Mouse (Mus musculus) forebrain, embryonic 13.5 days (tissue): ENCODE results near the gene Zfp423. TPM values are rescaled to one million over a fixed set of nuclear protein-coding genes. Genes with fewer than 3 reads are reported as not detected.

Experiments
- ATAC-seq: fragments of 200-750 bp; cut with Nextera tagmentation; 2 replicates; pipeline ENCODE4 v1.8.0; 2017
- H3K27ac ChIP-seq: fragments of 300-500 bp; sonication (generic); 2 replicates; pipeline ENCODE4 v1.5.1; 2015; ENCODE audit warnings: inconsistent platforms, mild to moderate bottlenecking, moderate library complexity
- H3K27me3 ChIP-seq: fragments of 300-500 bp; sonication (generic); 2 replicates; pipeline ENCODE4 v1.6.1; 2015; ENCODE audit warnings: mild to moderate bottlenecking, inconsistent platforms
- H3K36me3 ChIP-seq: fragments of 300-500 bp; sonication (generic); 2 replicates; pipeline ENCODE4 v1.6.1; 2015; ENCODE audit warnings: mild to moderate bottlenecking, inconsistent platforms; ENCODE audit not compliant: poor library complexity, severe bottlenecking
- H3K4me1 ChIP-seq: fragments of 300-500 bp; sonication (generic); 2 replicates; pipeline ENCODE4 v1.6.1; 2015; ENCODE audit warnings: inconsistent platforms
- H3K4me2 ChIP-seq: fragments of 300-500 bp; sonication (generic); 2 replicates; pipeline ENCODE4 v1.6.1; 2015; ENCODE audit warnings: inconsistent platforms, mild to moderate bottlenecking, moderate library complexity
- H3K4me3 ChIP-seq: fragments of 300-500 bp; sonication (generic); 2 replicates; pipeline ENCODE4 v1.5.1; 2015; ENCODE audit warnings: mild to moderate bottlenecking, inconsistent platforms
- H3K9ac ChIP-seq: fragments of 300-500 bp; sonication (generic); 2 replicates; pipeline ENCODE4 v1.6.1; 2015; ENCODE audit warnings: mild to moderate bottlenecking, inconsistent platforms
- H3K9me3 ChIP-seq: fragments of 300-500 bp; sonication (generic); replicated peaks from 2 replicates; pipeline ENCODE4 v1.6.1; 2016; ENCODE audit warnings: inconsistent platforms
- WGBS: fragments of 180-500 bp; shearing (Covaris S2); methylation state at CpG from one replicate; pipeline ENCODE4 v1.1.7; 2015; 5-methylcytosine and 5-hydroxymethylcytosine counted together
- polyA plus RNA-seq: library from polyadenylated mRNA; unstranded; fragments of >200 nt; fragmentation: Nextera tagmentation; extraction: Ambion mirVana; gene quantifications from 2 replicates; pipeline ENCODE4 v1.2.1, GENCODE M21; 2015

Zfp423 gene
- polyA plus RNA-seq, 1 experiment from 2014 or later = 23.2 TPM

GRCm38 (mm10) chr8:87663349-87664216 is 295.8 kb downstream of the Zfp423 start:
- H3K27me3 ChIP-seq = peaks cover 19% of the 10 kb centered on the region
- H3K9ac ChIP-seq = peak overlapping the region; percentile 64
- WGBS = 11% methylated on average over 18 of the region's 18 CpGs
- H3K36me3 ChIP-seq = no peaks in the 10 kb centered on the region
- peak overlapping the region; percentile 60 for H3K4me2 ChIP-seq
- H3K4me1 ChIP-seq = peaks cover 78% of the 10 kb centered on the region
- H3K27ac ChIP-seq = peak overlapping the region; percentile 87
- no peaks in the 10 kb centered on the region for H3K9me3 ChIP-seq
- peak; percentile 14; the same call in 1 of the 2 replicates for ATAC-seq
- peak overlapping the region; percentile 31 for H3K4me3 ChIP-seq

DNA sequence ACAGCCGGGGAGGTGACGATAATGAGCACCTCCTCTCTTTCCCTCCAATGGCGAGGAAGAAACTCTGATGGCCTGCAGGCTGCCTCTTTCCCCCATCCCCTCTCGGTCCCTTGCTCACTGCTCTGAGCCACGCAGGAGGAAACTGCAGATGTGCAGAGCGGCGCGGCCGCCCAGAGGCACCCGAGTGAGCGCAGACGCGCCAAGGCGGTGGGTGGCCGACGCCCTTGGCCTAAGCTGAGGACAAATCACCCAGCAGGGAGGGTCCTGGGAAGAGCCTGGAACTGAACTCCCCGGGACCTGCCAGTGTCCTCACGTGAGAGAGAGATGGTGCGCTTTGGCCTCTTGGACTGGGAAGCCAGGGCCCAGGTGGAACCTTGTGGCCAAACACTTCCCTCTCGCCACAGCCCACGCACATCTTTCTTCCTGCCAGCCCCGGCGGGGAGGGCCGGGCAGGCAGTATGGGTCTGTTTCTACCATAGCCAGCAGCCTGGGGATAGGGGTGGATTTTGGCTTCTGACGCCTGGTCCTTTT is 296.5 kb downstream of the Zfp423 start:
- H3K36me3 ChIP-seq = no peaks in the 10 kb centered on the region
- peak overlapping the region; percentile 31 for H3K4me3 ChIP-seq
- H3K9me3 ChIP-seq = no peaks in the 10 kb centered on the region
- peak; percentile 31 for ATAC-seq
- peaks cover 71% of the 10 kb centered on the region for H3K4me1 ChIP-seq
- 2% methylated on average over 25 of the region's 25 CpGs for WGBS
- peak overlapping the region; percentile 60 for H3K4me2 ChIP-seq
- peak overlapping the region; percentile 87 for H3K27ac ChIP-seq
- peak overlapping the region; percentile 64 for H3K9ac ChIP-seq
- H3K27me3 ChIP-seq = peaks cover 19% of the 10 kb centered on the region

- Histone ChIP-seq H3K27ac (peak overlapping the region; percentile 87), H3K4me3 (peak overlapping the region; percentile 31), H3K36me3 (no peaks in the 10 kb centered on the region), H3K4me2 (peak overlapping the region; percentile 60), H3K27me3 (peaks cover 19% of the 10 kb centered on the region), H3K9ac (peak overlapping the region; percentile 64), H3K4me1 (peaks cover 66% of the 10 kb centered on the region), H3K9me3 (no peaks in the 10 kb centered on the region)
- WGBS = 1% methylated on average over 27 of the region's 27 CpGs
- no peak for ATAC-seq
Observed at GRCm38 (mm10) chr8:87662307-87662771, 297.1 kb downstream of the Zfp423 start.

DNA sequence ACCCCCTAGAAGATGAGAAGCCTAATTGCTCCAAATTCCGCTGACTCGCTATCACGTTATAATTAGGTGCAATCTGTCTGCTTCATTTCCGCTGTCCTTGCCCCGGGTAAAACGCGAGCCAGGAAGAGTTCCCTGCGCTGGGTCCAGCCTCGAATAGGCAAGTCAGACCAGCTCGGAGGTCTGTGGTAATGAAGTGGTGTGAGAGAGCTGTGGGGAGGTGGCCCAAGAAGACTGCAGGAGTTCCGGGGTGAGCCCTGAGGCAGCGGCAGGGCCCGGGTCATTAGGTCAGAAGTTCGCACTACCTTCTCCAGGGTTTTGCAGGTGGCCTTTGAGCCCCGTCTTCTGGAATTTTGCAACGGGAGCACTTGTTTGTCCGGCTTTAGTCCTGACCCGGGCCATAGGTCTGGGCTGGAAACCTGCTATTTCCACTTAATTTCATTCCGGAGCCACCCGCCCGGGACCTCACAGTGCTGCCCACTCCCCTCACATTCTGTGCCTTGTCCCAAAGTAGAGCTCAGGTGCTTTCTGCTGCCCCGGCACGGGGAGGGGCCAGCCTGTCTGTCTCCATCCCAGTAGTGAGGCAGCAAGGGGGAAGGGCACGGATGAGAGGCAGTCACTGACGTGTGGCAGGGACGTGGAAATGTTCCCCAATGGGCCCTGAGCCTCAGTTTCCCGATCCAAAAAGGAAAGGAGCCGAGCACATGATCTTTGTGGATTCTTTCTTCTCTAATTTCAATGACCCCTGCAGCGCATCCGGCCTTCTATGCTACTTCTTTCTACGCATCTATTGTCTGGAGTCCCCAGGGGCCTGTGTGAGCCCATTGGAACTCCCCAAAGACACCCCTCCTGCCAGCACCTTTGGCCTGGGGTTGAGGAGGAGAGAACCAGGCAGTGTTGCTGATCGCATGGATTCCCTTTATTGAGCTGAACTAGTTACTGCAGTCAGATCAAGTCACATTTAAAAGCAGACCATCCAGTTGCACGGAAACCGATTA is 298.2 kb downstream of the Zfp423 start:
- Histone ChIP-seq H3K4me2 (peak overlapping the region; percentile 65), H3K27ac (peak overlapping the region; percentile 79), H3K4me3 (no peak overlapping the region; the same call in 1 of the 2 replicates), H3K9me3 (no peaks in the 10 kb centered on the region), H3K36me3 (no peaks in the 10 kb centered on the region), H3K4me1 (peaks cover 66% of the 10 kb centered on the region), H3K27me3 (peaks cover 19% of the 10 kb centered on the region), H3K9ac (peak overlapping the region; percentile 16; the same call in 1 of the 2 replicates)
- 6% methylated on average over 34 of the region's 34 CpGs for WGBS
- no peak for ATAC-seq

DNA sequence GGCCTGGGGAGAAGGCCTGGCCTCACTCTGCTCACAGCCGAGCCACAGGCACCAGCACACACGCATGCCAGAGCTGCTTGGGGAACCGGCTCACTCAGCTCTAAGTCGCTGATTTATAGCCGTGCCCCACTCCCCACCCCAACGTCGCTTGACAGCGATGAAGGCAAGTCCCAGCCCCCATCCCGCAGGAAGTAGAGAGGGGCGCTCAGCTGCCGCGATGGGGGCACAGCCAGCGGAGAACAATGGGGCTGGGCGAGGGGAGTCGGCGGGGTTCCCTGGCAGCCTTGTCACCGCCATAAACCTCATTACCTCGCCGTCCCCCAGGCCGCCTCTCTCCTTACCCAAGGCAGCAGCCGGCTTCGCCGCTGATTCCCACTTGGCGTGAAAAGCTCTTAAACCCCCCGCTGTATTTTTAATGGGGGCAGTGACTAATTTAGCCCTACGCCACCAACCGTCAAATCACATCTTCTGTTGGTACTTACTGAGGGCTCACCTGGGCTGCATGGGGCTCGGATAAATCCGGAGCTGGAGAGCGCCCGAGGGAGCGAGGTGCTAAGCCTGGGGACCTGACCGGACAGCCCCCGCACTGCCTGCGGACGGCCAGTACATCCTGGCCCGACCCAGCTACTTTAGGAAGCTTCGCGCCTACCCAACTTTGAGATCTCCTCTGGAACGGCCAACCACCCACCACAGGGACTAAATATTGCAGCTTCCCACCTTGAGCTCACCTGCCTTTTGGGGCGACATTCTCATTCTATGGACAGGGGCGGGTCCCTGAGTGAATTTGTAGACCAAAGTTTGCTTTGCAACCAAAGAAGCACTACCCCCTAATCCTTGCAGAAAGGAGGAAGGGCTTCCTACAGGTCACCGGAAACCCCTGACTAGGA is 299.1 kb downstream of the Zfp423 start:
- Histone ChIP-seq H3K4me2 (peak overlapping the region; percentile 65), H3K9ac (peak overlapping the region; percentile 63), H3K4me1 (peaks cover 64% of the 10 kb centered on the region), H3K4me3 (peak overlapping the region; percentile 30), H3K27ac (peak overlapping the region; percentile 79), H3K9me3 (no peaks in the 10 kb centered on the region), H3K27me3 (peaks cover 19% of the 10 kb centered on the region), H3K36me3 (no peaks in the 10 kb centered on the region)
- 3% methylated on average over 43 of the region's 43 CpGs for WGBS
- peak; percentile 36 for ATAC-seq

DNA sequence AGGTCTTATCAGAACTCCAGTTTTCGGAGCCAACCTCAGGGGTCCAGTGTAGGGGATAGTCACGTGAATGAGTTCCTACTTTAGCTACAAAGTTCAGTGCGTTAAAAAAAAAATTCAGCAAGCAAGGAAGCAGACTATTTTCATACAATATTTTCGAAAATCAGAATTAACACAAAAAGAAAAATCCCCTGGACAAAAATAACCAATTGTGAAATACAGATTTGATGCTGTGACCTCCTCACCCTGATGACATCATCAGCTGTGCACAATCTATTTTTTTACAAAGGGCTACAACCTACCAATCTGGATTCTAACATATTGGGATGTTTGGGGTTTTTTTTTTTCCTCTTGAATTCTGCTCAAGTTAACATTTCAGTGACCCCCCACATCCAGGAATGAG is 301.9 kb downstream of the Zfp423 start:
- H3K27ac ChIP-seq = no peak overlapping the region
- H3K9me3 ChIP-seq = no peaks in the 10 kb centered on the region
- WGBS = 79% methylated on average over 4 of the region's 4 CpGs
- H3K36me3 ChIP-seq = no peaks in the 10 kb centered on the region
- H3K4me1 ChIP-seq = peaks cover 46% of the 10 kb centered on the region
- H3K4me3 ChIP-seq = no peak overlapping the region
- no peak for ATAC-seq
- no peak overlapping the region for H3K9ac ChIP-seq
- H3K4me2 ChIP-seq = no peak overlapping the region
- peaks cover 16% of the 10 kb centered on the region for H3K27me3 ChIP-seq

- no peaks in the 10 kb centered on the region for H3K9me3 ChIP-seq
- H3K4me2 ChIP-seq = peak overlapping the region; percentile 63
- H3K27ac ChIP-seq = no peak overlapping the region
- no peaks in the 10 kb centered on the region for H3K36me3 ChIP-seq
- H3K9ac ChIP-seq = peak overlapping the region; percentile 35; the same call in 1 of the 2 replicates
- H3K4me1 ChIP-seq = peaks cover 38% of the 10 kb centered on the region
- WGBS = 7% methylated on average over 35 of the region's 35 CpGs
- peaks cover 15% of the 10 kb centered on the region for H3K27me3 ChIP-seq
- peak overlapping the region; percentile 35 for H3K4me3 ChIP-seq
- ATAC-seq = peak; percentile 50
Observed at GRCm38 (mm10) chr8:87656484-87657230, 302.7 kb downstream of the Zfp423 start.

DNA sequence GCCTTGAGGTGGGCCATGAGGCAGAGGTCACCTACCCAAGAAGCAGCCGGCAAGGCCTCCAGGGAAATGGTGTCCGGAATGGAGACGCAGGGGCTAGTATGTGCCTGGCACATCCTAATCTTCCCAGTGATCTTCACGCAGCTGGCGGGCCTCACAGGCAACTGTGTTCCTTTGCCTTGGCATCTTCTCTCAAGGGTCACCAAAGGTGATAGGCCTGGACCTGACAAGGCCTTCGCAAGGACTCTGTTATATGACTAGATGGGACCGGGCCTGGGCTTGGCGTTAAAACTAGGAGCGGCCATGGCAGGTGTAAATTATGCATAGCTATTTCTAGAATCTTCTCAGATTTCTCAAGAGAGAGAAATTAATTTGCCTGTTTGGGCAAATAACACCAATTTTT is 303.4 kb downstream of the Zfp423 start:
- Histone ChIP-seq H3K9me3 (no peaks in the 10 kb centered on the region), H3K9ac (no peak overlapping the region), H3K36me3 (no peaks in the 10 kb centered on the region), H3K4me1 (peaks cover 31% of the 10 kb centered on the region), H3K27ac (no peak overlapping the region), H3K4me2 (no peak overlapping the region; the same call in 1 of the 2 replicates), H3K4me3 (no peak overlapping the region), H3K27me3 (peaks cover 9% of the 10 kb centered on the region)
- WGBS = 80% methylated on average over 9 of the region's 9 CpGs
- ATAC-seq = no peak

DNA sequence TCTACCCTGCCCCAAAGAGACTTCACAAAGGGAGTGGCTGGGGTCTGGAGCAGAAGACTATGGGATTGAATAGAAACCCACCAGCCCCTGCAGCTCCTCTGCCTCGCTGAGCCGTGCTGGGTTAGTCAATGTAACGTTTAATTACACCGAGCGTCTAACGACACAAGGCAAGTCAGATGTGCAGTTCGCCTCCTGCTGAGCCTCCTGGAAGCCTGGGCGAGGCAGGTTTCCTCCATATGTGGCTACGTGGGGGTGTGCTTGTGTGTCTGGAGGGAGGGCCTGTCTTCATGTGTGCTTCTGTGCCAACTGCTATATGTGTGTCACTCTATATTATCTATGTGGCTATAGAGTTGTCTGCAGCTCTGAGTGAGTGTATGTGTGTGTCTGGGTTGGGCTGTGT is 311.6 kb downstream of the Zfp423 start:
- Histone ChIP-seq H3K27ac (no peak overlapping the region), H3K4me2 (no peak overlapping the region), H3K9me3 (no peaks in the 10 kb centered on the region), H3K4me1 (peaks cover 19% of the 10 kb centered on the region), H3K9ac (no peak overlapping the region), H3K4me3 (no peak overlapping the region), H3K36me3 (no peaks in the 10 kb centered on the region), H3K27me3 (no peaks in the 10 kb centered on the region)
- 45% methylated on average over 9 of the region's 9 CpGs for WGBS
- no peak for ATAC-seq

GRCm38 (mm10) chr8:87645829-87646483 is 313.4 kb downstream of the Zfp423 start:
- 70% methylated on average over 5 of the region's 5 CpGs for WGBS
- ATAC-seq = peak; percentile 32; the same call in 1 of the 2 replicates
- no peak overlapping the region for H3K9ac ChIP-seq

More at GRCm38 (mm10) chr8:87645829-87646483, 313.4 kb downstream of the Zfp423 start:
- no peaks in the 10 kb centered on the region for H3K36me3 ChIP-seq
- H3K4me3 ChIP-seq = no peak overlapping the region
- peaks cover 19% of the 10 kb centered on the region for H3K4me1 ChIP-seq
- H3K9me3 ChIP-seq = no peaks in the 10 kb centered on the region
- H3K27ac ChIP-seq = peak overlapping the region; percentile 74
- no peak overlapping the region for H3K4me2 ChIP-seq
- H3K27me3 ChIP-seq = no peaks in the 10 kb centered on the region
